Mouse (Mus musculus): ENCODE results near the gene Tmco1.

DNA sequence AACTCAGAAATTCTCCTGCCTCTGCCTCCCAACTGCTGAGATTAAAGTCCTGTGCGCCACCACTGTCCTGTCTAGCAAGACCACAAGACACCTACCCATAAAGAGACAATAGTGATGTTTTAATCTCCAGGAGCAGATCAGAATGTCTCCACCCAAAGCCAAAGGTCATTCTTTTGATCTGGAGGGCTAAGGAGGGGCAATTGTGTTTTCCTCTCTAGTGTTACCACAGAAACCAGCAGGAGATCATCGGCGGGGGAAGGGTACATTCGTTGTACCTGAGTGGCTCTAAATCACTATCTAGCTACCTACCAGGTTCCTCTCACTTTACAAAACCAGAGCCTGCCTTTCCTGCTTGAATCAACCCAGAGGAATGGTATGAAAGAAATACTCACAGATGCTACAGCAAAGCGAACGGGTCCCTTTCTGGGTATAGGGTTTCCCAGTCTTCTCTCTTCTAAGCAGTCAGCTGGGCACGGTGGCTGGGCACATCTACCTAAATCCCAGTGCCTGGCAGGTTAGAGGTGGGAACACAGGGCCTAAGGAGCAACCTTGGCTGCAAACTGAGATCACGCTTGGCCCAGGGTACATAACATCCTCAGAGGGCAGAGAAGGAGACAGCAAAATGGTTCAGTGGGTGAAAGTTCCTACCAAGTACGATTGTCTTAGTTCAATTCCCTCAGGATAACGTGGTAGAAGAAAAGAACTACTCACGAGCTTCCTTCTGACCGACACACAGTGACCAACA is 33.4 kb upstream of the Tmco1 start:
- no peak for TF ChIP-seq POLR2A (IDR thresholded peaks at IDR 0.05; ENCODE audit: insufficient read depth, low read depth, low read length)
- no peak for TF ChIP-seq CTCF (IDR thresholded peaks at IDR 0.05)
- no peak for TF ChIP-seq EP300 (IDR thresholded peaks at IDR 0.05; ENCODE audit: insufficient read depth, low read depth, low read length)
